Mouse (Mus musculus): ENCODE data around the gene Olfr601. TPM values are rescaled to one million over a fixed set of nuclear protein-coding genes. Genes with fewer than 3 reads are reported as not detected.
"Not testable (repeated sequence)": the region's sequence is repeated elsewhere in the genome, so short reads cannot be mapped to it uniquely, and the experiment has no call there.

Gene Olfr601
- total RNA-seq (2015; ENCODE audit: low replicate concordance) (not detected in 2 replicates), total RNA-seq (2017; ENCODE audit: low replicate concordance) (not detected in 2 replicates)

- ATAC-seq (replicated peaks; ENCODE audit: low FRiP score, poor library complexity, severe bottlenecking): no peak
These were observed at the start of gene Olfr601 for GRCm38 (mm10) chr7:103362555-103362954. Olfr601 (minus strand) TSS chr7:103362655.

- not testable (repeated sequence) for ATAC-seq (replicated peaks; ENCODE audit: low FRiP score, poor library complexity, severe bottlenecking)
These were observed 44.1 kb upstream of the Olfr601 start for GRCm38 (mm10) chr7:103406521-103407055.

- ATAC-seq (replicated peaks; ENCODE audit: low FRiP score, poor library complexity, severe bottlenecking): no peak
These were observed 36.5 kb upstream of the Olfr601 start for GRCm38 (mm10) chr7:103398981-103399380.

- no peak for ATAC-seq (replicated peaks; ENCODE audit: low FRiP score, poor library complexity, severe bottlenecking)
These were observed 35.3 kb upstream of the Olfr601 start for GRCm38 (mm10) chr7:103397758-103398157.

- no peak for ATAC-seq (replicated peaks; ENCODE audit: low FRiP score, poor library complexity, severe bottlenecking)
These were observed 23.6 kb upstream of the Olfr601 start, which contains the start of gene Olfr603 for GRCm38 (mm10) chr7:103386077-103386476. Olfr603 (minus strand) TSS chr7:103386177.

GRCm38 (mm10) chr7:103349569-103349968 lies 12.9 kb downstream of the Olfr601 start, which contains the start of gene Olfr600:
Olfr600 (minus strand) TSS chr7:103349669.
- no peak for ATAC-seq (replicated peaks; ENCODE audit: low FRiP score, poor library complexity, severe bottlenecking)

- no peak for ATAC-seq (replicated peaks; ENCODE audit: low FRiP score, poor library complexity, severe bottlenecking)
These were observed 26.8 kb downstream of the Olfr601 start, which contains the start of gene Olfr599 for GRCm38 (mm10) chr7:103335617-103336016. Olfr599 (plus strand) TSS chr7:103335917.

- ATAC-seq (replicated peaks; ENCODE audit: low FRiP score, poor library complexity, severe bottlenecking): no peak
These were observed 39.2 kb downstream of the Olfr601 start, which contains the start of gene Olfr598 for GRCm38 (mm10) chr7:103323268-103323667. Olfr598 (plus strand) TSS chr7:103323568.

GRCm38 (mm10) chr7:103316015-103316414 lies 46.4 kb downstream of the Olfr601 start, which contains the start of gene Olfr597:
Olfr597 (plus strand) TSS chr7:103316315.
- not testable (repeated sequence) for ATAC-seq (replicated peaks; ENCODE audit: low FRiP score, poor library complexity, severe bottlenecking)

Other genes with a start within 250 kb of the Olfr601 start
- not detected in 2 replicates for gene Olfr586, start 237.0 kb downstream of the Olfr601 start, total RNA-seq (2015; ENCODE audit: low replicate concordance)
- 0.17 TPM in 1 of 2 replicates, not detected in the other for gene Olfr586, start 237.0 kb downstream of the Olfr601 start, total RNA-seq (2017; ENCODE audit: low replicate concordance)
- not detected in 2 replicates for gene Olfr588-ps1, start 221.8 kb downstream of the Olfr601 start, total RNA-seq (2015; ENCODE audit: low replicate concordance)
- gene Olfr588-ps1, start 221.8 kb downstream of the Olfr601 start, total RNA-seq (2017; ENCODE audit: low replicate concordance): not detected in 2 replicates
- not detected in 2 replicates for gene Olfr589, start 206.3 kb downstream of the Olfr601 start, total RNA-seq (2015; ENCODE audit: low replicate concordance)
- not detected in 2 replicates for gene Olfr589, start 206.3 kb downstream of the Olfr601 start, total RNA-seq (2017; ENCODE audit: low replicate concordance)
- gene Olfr591, start 184.3 kb downstream of the Olfr601 start, total RNA-seq (2015; ENCODE audit: low replicate concordance): not detected in 2 replicates
- not detected in 2 replicates for gene Olfr591, start 184.3 kb downstream of the Olfr601 start, total RNA-seq (2017; ENCODE audit: low replicate concordance)
- gene Olfr592, start 177.9 kb downstream of the Olfr601 start, total RNA-seq (2015; ENCODE audit: low replicate concordance): not detected in 2 replicates
- 0.70 TPM in 1 of 2 replicates, not detected in the other for gene Olfr592, start 177.9 kb downstream of the Olfr601 start, total RNA-seq (2017; ENCODE audit: low replicate concordance)
- gene Olfr593, start 150.8 kb downstream of the Olfr601 start, total RNA-seq (2015; ENCODE audit: low replicate concordance): not detected in 2 replicates
- gene Olfr593, start 150.8 kb downstream of the Olfr601 start, total RNA-seq (2017; ENCODE audit: low replicate concordance): not detected in 2 replicates
- gene Olfr594, start 145.7 kb downstream of the Olfr601 start, total RNA-seq (2015; ENCODE audit: low replicate concordance): not detected in 2 replicates
- not detected in 2 replicates for gene Olfr594, start 145.7 kb downstream of the Olfr601 start, total RNA-seq (2017; ENCODE audit: low replicate concordance)
- not detected in 2 replicates for gene Usp17ld, start 110.2 kb downstream of the Olfr601 start, total RNA-seq (2015; ENCODE audit: low replicate concordance)
- not detected in 2 replicates for gene Usp17ld, start 110.2 kb downstream of the Olfr601 start, total RNA-seq (2017; ENCODE audit: low replicate concordance)
- not detected in 2 replicates for gene Olfr596, start 57.0 kb downstream of the Olfr601 start, total RNA-seq (2015; ENCODE audit: low replicate concordance)
- gene Olfr596, start 57.0 kb downstream of the Olfr601 start, total RNA-seq (2017; ENCODE audit: low replicate concordance): not detected in 2 replicates
- gene Olfr597, start 46.3 kb downstream of the Olfr601 start, total RNA-seq (2015; ENCODE audit: low replicate concordance): not detected in 2 replicates
- gene Olfr597, start 46.3 kb downstream of the Olfr601 start, total RNA-seq (2017; ENCODE audit: low replicate concordance): not detected in 2 replicates
- gene Olfr598, start 39.1 kb downstream of the Olfr601 start, total RNA-seq (2015; ENCODE audit: low replicate concordance): not detected in 2 replicates
- gene Olfr598, start 39.1 kb downstream of the Olfr601 start, total RNA-seq (2017; ENCODE audit: low replicate concordance): not detected in 2 replicates
- gene Olfr599, start 26.7 kb downstream of the Olfr601 start, total RNA-seq (2015; ENCODE audit: low replicate concordance): not detected in 2 replicates
- gene Olfr599, start 26.7 kb downstream of the Olfr601 start, total RNA-seq (2017; ENCODE audit: low replicate concordance): not detected in 2 replicates
- not detected in 2 replicates for gene Olfr600, start 13.0 kb downstream of the Olfr601 start, total RNA-seq (2015; ENCODE audit: low replicate concordance)
- not detected in 2 replicates for gene Olfr600, start 13.0 kb downstream of the Olfr601 start, total RNA-seq (2017; ENCODE audit: low replicate concordance)
- gene Olfr603, start 23.5 kb upstream of the Olfr601 start, total RNA-seq (2015; ENCODE audit: low replicate concordance): not detected in 2 replicates
- not detected in 2 replicates for gene Olfr603, start 23.5 kb upstream of the Olfr601 start, total RNA-seq (2017; ENCODE audit: low replicate concordance)
- not detected in 2 replicates for gene Usp17lc, start 52.4 kb upstream of the Olfr601 start, total RNA-seq (2015; ENCODE audit: low replicate concordance)
- not detected in 2 replicates for gene Usp17lc, start 52.4 kb upstream of the Olfr601 start, total RNA-seq (2017; ENCODE audit: low replicate concordance)
- not detected in 2 replicates for gene Olfr605, start 82.8 kb upstream of the Olfr601 start, total RNA-seq (2015; ENCODE audit: low replicate concordance)
- gene Olfr605, start 82.8 kb upstream of the Olfr601 start, total RNA-seq (2017; ENCODE audit: low replicate concordance): not detected in 2 replicates
- gene Olfr606, start 86.4 kb upstream of the Olfr601 start, total RNA-seq (2015; ENCODE audit: low replicate concordance): not detected in 2 replicates
- gene Olfr606, start 86.4 kb upstream of the Olfr601 start, total RNA-seq (2017; ENCODE audit: low replicate concordance): not detected in 2 replicates
- not detected in 2 replicates for gene Olfr607, start 101.5 kb upstream of the Olfr601 start, total RNA-seq (2015; ENCODE audit: low replicate concordance)
- not detected in 2 replicates for gene Olfr607, start 101.5 kb upstream of the Olfr601 start, total RNA-seq (2017; ENCODE audit: low replicate concordance)
- not detected in 2 replicates for gene Olfr608, start 107.2 kb upstream of the Olfr601 start, total RNA-seq (2015; ENCODE audit: low replicate concordance)
- gene Olfr608, start 107.2 kb upstream of the Olfr601 start, total RNA-seq (2017; ENCODE audit: low replicate concordance): not detected in 2 replicates
- gene Olfr609, start 135.4 kb upstream of the Olfr601 start, total RNA-seq (2015; ENCODE audit: low replicate concordance): not detected in 2 replicates
- gene Olfr609, start 135.4 kb upstream of the Olfr601 start, total RNA-seq (2017; ENCODE audit: low replicate concordance): not detected in 2 replicates
- not detected in 2 replicates for gene Olfr610, start 149.5 kb upstream of the Olfr601 start, total RNA-seq (2015; ENCODE audit: low replicate concordance)
- not detected in 2 replicates for gene Olfr610, start 149.5 kb upstream of the Olfr601 start, total RNA-seq (2017; ENCODE audit: low replicate concordance)
- gene Olfr611, start 158.2 kb upstream of the Olfr601 start, total RNA-seq (2015; ENCODE audit: low replicate concordance): not detected in 2 replicates
- gene Olfr611, start 158.2 kb upstream of the Olfr601 start, total RNA-seq (2017; ENCODE audit: low replicate concordance): not detected in 2 replicates
- gene Olfr612, start 180.1 kb upstream of the Olfr601 start, total RNA-seq (2015; ENCODE audit: low replicate concordance): not detected in 2 replicates
- 0.85 TPM in 1 of 2 replicates, not detected in the other for gene Olfr612, start 180.1 kb upstream of the Olfr601 start, total RNA-seq (2017; ENCODE audit: low replicate concordance)
- gene Olfr613, start 185.4 kb upstream of the Olfr601 start, total RNA-seq (2015; ENCODE audit: low replicate concordance): not detected in 2 replicates
- gene Olfr613, start 185.4 kb upstream of the Olfr601 start, total RNA-seq (2017; ENCODE audit: low replicate concordance): 0.70 TPM in 1 of 2 replicates, not detected in the other
- not detected in 2 replicates for gene Olfr615, start 193.4 kb upstream of the Olfr601 start, total RNA-seq (2015; ENCODE audit: low replicate concordance)
- gene Olfr615, start 193.4 kb upstream of the Olfr601 start, total RNA-seq (2017; ENCODE audit: low replicate concordance): not detected in 2 replicates
- not detected in 2 replicates for gene Olfr616, start 206.5 kb upstream of the Olfr601 start, total RNA-seq (2015; ENCODE audit: low replicate concordance)
- not detected in 2 replicates for gene Olfr616, start 206.5 kb upstream of the Olfr601 start, total RNA-seq (2017; ENCODE audit: low replicate concordance)
- not detected in 2 replicates for gene Olfr617, start 210.4 kb upstream of the Olfr601 start, total RNA-seq (2015; ENCODE audit: low replicate concordance)
- gene Olfr617, start 210.4 kb upstream of the Olfr601 start, total RNA-seq (2017; ENCODE audit: low replicate concordance): not detected in 2 replicates
- gene Olfr618, start 227.4 kb upstream of the Olfr601 start, total RNA-seq (2015; ENCODE audit: low replicate concordance): not detected in 2 replicates
- gene Olfr618, start 227.4 kb upstream of the Olfr601 start, total RNA-seq (2017; ENCODE audit: low replicate concordance): not detected in 2 replicates
- gene Olfr619, start 237.9 kb upstream of the Olfr601 start, total RNA-seq (2015; ENCODE audit: low replicate concordance): not detected in 2 replicates
- not detected in 2 replicates for gene Olfr619, start 237.9 kb upstream of the Olfr601 start, total RNA-seq (2017; ENCODE audit: low replicate concordance)
- not detected in 2 replicates for gene Olfr620, start 249.9 kb upstream of the Olfr601 start, total RNA-seq (2015; ENCODE audit: low replicate concordance)
- not detected in 2 replicates for gene Olfr620, start 249.9 kb upstream of the Olfr601 start, total RNA-seq (2017; ENCODE audit: low replicate concordance)